Mouse (Mus musculus) kidney, adult 2 months (tissue): ENCODE data around the gene Snd1.

ENCODE experiments used
- CTCF ChIP-seq: fragments of 200-500 bp; conservative IDR thresholded peaks from 2 replicates; pipeline ENCODE4 v1.5.1; 2011; ENCODE audit warnings: low read depth, mild to moderate bottlenecking, control low read depth, low read length, moderate library complexity, mixed read lengths; ENCODE audit not compliant: insufficient read depth, insufficient read length
- POLR2A ChIP-seq: fragments of 200-500 bp; IDR thresholded peaks from one replicate; pipeline ENCODE4 v1.6.1; 2011; ENCODE audit warnings: low read depth, low read length, control low read depth

GRCm38 (mm10) chr6:28678896-28679295 is 204.0 kb downstream of the Snd1 start:
- TF ChIP-seq POLR2A (no peak), CTCF (no peak)
